Mouse (Mus musculus): Measurements from ENCODE around the gene Klb. TPM values are rescaled to one million over a fixed set of nuclear protein-coding genes. Genes with fewer than 3 reads are reported as not detected.

Gene Klb
- total RNA-seq, 2 experiments from 2014 or later, result 9.4 to 14.6 TPM

Other genes with a start within 250 kb of the Klb start
- 10 to 100 TPM; 69.4 to 73.1 TPM for gene Klhl5, start 240.8 kb upstream of the Klb start, total RNA-seq (2021)
- gene Wdr19, start 148.6 kb upstream of the Klb start, total RNA-seq (2021), result 10 to 100 TPM; 15.6 to 17.8 TPM
- 10 to 100 TPM; 62.5 to 72.1 TPM for gene Rfc1, start 12.6 kb upstream of the Klb start, total RNA-seq (2021)
- gene Rpl9, start 43.1 kb downstream of the Klb start, total RNA-seq (2021), result 1,000 to 10,000 TPM; 1,533 to 1,815 TPM
- 10 to 100 TPM; 65.3 to 80.6 TPM for gene Lias, start 43.2 kb downstream of the Klb start, total RNA-seq (2021)
- gene Ugdh, start 87.6 kb downstream of the Klb start, total RNA-seq (2021), result 10 to 100 TPM; 70.8 to 71.5 TPM
- not detected for gene Gm43552, start 144.5 kb downstream of the Klb start, total RNA-seq (2021)
- gene Smim14, start 188.9 kb downstream of the Klb start, total RNA-seq (2021), result 100 to 1,000 TPM; 115 to 117 TPM
- gene Ube2k, start 188.9 kb downstream of the Klb start, total RNA-seq (2021), result 10 to 100 TPM; 84.9 to 85.8 TPM

Data from adrenal gland, postnatal 4 days (tissue).